Mouse (Mus musculus) neural tube, embryonic 11.5 days (tissue): ENCODE measurements around the gene Dazl. TPM values are rescaled to one million over a fixed set of nuclear protein-coding genes. Genes with fewer than 3 reads are reported as not detected.

Source experiments
- ATAC-seq: fragments of 200-750 bp; cut with Nextera tagmentation; 2 replicates; pipeline ENCODE4 v1.8.0; 2017; ENCODE audit warnings: moderate number of reproducible peaks, mild to moderate bottlenecking, moderate TSS enrichment, moderate library complexity; ENCODE audit not compliant: insufficient read depth, low FRiP score, low TSS enrichment
- DNase-seq: peaks from one replicate; pipeline ENCODE4 v3.0.0-alpha.2; 2015; ENCODE audit warnings: low spot score
- H3K27ac ChIP-seq: fragments of 300-500 bp; sonication (generic); 2 replicates; pipeline ENCODE4 v1.5.1; 2014; ENCODE audit warnings: low read depth, mild to moderate bottlenecking, low read length
- H3K27me3 ChIP-seq: fragments of 300-500 bp; sonication (generic); 2 replicates; pipeline ENCODE4 v1.6.1; 2014; ENCODE audit warnings: mild to moderate bottlenecking, low read length, mixed read lengths; ENCODE audit not compliant: control insufficient read depth, insufficient read depth
- H3K36me3 ChIP-seq: fragments of 300-500 bp; sonication (generic); 2 replicates; pipeline ENCODE4 v1.6.1; 2014; ENCODE audit warnings: mild to moderate bottlenecking, low read length, moderate library complexity, mixed read lengths; ENCODE audit not compliant: control insufficient read depth, insufficient read depth
- H3K4me1 ChIP-seq: fragments of 300-500 bp; sonication (generic); 2 replicates; pipeline ENCODE4 v1.6.1; 2014; ENCODE audit warnings: low read length, mixed read lengths; ENCODE audit not compliant: control insufficient read depth, insufficient read depth
- H3K4me2 ChIP-seq: fragments of 300-500 bp; sonication (generic); 2 replicates; pipeline ENCODE4 v1.6.1; 2014; ENCODE audit warnings: low read depth, mild to moderate bottlenecking, moderate library complexity
- H3K4me3 ChIP-seq: fragments of 300-500 bp; sonication (generic); 2 replicates; pipeline ENCODE4 v1.5.1; 2014; ENCODE audit warnings: low read depth, low read length
- H3K9ac ChIP-seq: fragments of 300-500 bp; sonication (generic); 2 replicates; pipeline ENCODE4 v1.6.1; 2014; ENCODE audit warnings: mild to moderate bottlenecking, low read length
- H3K9me3 ChIP-seq: fragments of 300-500 bp; sonication (generic); 2 replicates; pipeline ENCODE4 v1.6.1; 2016; ENCODE audit warnings: low read length; ENCODE audit not compliant: control insufficient read depth
- WGBS: fragments of 180-500 bp; shearing (Covaris S2); extraction: QIAGEN DNeasy Blood & Tissue Kit; methylation state at CpG from one replicate; pipeline ENCODE4 v1.1.7; 2014; 5-methylcytosine and 5-hydroxymethylcytosine counted together
- polyA plus RNA-seq: library from polyadenylated mRNA; unstranded; fragments of >200 nt; fragmentation: Nextera tagmentation; extraction: Ambion mirVana; gene quantifications from 2 replicates; pipeline ENCODE4 v1.2.1, GENCODE M21; 2014

Dazl gene
- 0.20 TPM in 1 of 2 replicates, not detected in the other for polyA plus RNA-seq

DNA sequence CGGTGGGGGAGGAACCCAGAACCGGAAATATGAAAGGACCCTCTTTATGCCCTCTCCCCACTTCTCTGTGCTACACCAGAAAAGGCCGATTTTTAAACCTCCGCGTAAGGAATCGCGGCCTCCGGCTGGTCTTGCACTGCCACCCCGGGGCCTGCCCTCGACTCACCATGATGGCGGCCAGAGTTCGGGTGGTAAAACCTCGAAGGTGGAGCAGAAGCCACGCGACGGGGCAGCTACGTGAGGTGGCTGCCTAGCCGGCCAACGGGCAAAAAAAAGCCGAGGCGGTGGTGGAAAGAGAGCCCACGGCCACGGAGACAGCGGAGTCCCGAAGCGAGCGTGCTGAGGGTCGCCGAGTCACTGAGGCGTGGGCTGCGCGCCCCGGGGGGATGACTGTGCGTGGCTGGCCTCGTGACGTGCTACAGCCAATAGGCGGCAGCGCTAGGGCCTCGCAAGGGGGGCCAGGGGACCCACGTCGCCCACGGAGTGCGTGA, at the start of gene Dazl:
Gene Dazl, minus strand, starts transcription at position 396 of the 491 bp plus-strand sequence.
- Histone ChIP-seq H3K4me1 (no peaks in the 10 kb centered on the region), H3K4me3 (peak within 1 kb of the TSS; percentile 31), H3K4me2 (peak within 1 kb of the TSS; percentile 39), H3K9ac (peak within 1 kb of the TSS; percentile 46), H3K36me3 (no peaks in the 10 kb centered on the region), H3K27me3 (no peaks in the 10 kb centered on the region), H3K9me3 (peaks cover 10% of the 10 kb centered on the region; the same call in 1 of the 2 replicates), H3K27ac (peak within 1 kb of the TSS; percentile 36; the same call in 1 of the 2 replicates)
- 94% methylated on average over 43 of the region's 43 CpGs for whole genome bisulfite sequencing
- ATAC-seq (peak; percentile 4; the same call in 1 of the 2 replicates), DNase-seq (no peak)

DNA sequence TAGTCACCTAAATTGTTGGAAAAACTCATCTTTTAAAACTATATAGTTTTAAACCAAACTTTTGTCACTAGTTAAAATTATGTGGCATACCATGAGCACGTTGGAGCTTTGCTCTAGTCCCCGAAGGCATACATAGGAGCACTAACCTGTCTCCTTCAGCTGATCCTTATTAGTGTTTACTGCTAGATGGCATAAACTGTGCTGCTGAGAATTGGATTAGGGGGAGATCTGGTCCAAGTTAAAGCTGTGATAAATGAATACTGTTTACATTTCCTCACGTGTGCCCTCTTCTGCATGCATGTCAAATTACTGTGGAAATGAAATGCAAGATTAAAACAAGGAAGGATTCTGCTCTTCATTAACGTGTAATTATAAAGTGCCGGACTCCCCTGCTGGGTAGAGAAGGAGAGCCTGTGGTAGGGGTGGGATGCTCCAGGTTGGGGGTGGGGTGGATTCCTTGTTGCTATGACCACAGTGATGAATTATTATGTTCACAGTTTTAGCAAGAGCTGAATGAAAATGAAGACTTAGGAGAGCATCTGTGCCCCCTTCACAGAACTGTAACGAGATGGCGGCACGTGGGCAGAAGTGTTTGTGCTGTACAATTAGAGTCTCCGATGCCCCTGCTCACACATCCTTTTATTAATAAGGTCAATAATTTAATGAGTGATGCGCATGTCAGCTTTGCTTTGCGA, 48.6 kb upstream of the Dazl start:
- no peak for ATAC-seq
- 84% methylated on average over 11 of the region's 11 CpGs for WGBS
- Histone ChIP-seq H3K9ac (no peak overlapping the region), H3K36me3 (no peaks in the 10 kb centered on the region), H3K4me2 (no peak overlapping the region), H3K4me1 (no peaks in the 10 kb centered on the region), H3K27me3 (no peaks in the 10 kb centered on the region), H3K9me3 (no peaks in the 10 kb centered on the region), H3K27ac (no peak overlapping the region), H3K4me3 (no peak overlapping the region)
- no peak for DNase-seq

DNA sequence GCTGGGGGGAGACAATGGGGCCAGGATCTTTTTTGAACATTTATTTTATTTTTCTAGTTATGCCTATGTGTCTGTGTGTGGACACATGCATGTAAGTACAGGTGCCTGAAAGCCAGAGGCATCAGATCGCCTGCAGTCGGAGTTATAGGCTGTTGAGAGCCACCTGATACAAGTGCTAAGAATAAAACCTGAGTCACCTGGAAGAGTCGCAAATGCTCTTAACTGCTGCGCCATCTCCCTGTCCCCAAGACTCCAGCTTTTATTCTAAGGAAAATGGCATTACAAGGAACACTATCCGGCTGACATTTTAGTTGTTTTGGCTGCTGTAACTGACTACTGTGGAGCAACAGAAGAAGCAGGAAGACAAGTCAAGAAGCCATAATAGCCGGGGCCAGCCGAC, 45.5 kb upstream of the Dazl start:
- Histone ChIP-seq H3K27me3 (no peaks in the 10 kb centered on the region), H3K4me1 (no peaks in the 10 kb centered on the region), H3K9me3 (no peaks in the 10 kb centered on the region), H3K36me3 (no peaks in the 10 kb centered on the region), H3K9ac (no peak overlapping the region), H3K4me2 (no peak overlapping the region), H3K27ac (no peak overlapping the region), H3K4me3 (no peak overlapping the region)
- WGBS: 92% methylated on average over 7 of the region's 7 CpGs
- ATAC-seq (no peak), DNase-seq (no peak)

DNA sequence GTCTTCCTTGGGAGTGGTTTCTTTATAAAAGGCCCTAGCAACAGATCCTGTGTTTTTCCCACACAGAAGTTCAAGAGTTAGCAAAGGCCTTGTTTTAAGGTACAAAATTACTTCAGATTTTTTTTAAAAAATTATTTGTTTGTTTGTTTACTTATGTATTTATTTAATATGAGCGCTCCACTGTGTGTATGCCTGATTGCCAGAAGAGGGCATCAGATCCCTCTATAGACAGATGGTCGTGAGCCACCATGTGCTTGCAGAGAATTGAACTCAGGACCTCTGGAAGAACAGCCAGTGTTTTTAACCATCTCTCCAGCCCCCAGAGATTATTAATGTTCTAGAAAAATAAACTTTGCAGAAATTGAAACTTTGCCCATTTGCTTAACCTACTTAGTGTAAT, 42.3 kb upstream of the Dazl start:
- Histone ChIP-seq H3K27ac (no peak overlapping the region), H3K4me1 (no peaks in the 10 kb centered on the region), H3K9me3 (no peaks in the 10 kb centered on the region), H3K9ac (no peak overlapping the region), H3K4me2 (no peak overlapping the region), H3K36me3 (no peaks in the 10 kb centered on the region), H3K4me3 (no peak overlapping the region), H3K27me3 (no peaks in the 10 kb centered on the region)
- ATAC-seq (no peak), DNase-seq (no peak)
- WGBS: 76% methylated on average over 2 of the region's 2 CpGs

DNA sequence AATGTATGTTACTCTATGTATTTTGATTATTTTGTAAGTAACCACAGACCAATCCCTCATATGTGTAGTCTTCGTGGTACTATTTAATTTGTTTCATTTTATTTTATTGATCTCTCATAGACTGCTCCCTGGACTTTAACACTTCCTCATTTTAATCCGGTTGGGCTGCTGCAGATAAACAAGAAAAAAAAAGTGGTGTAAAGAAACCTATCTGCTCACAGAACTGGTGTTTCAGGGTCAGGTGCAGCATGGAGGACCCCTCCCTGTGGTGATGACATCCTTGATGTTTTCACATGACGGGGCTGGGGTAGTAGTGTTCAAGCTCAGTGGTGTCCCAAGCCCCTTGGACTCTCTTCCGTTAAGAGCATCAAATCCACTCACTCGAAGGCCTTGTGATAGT, 41.3 kb upstream of the Dazl start:
- Histone ChIP-seq H3K9me3 (no peaks in the 10 kb centered on the region), H3K4me1 (no peaks in the 10 kb centered on the region), H3K4me2 (no peak overlapping the region), H3K36me3 (no peaks in the 10 kb centered on the region), H3K9ac (no peak overlapping the region), H3K27me3 (no peaks in the 10 kb centered on the region), H3K27ac (no peak overlapping the region), H3K4me3 (no peak overlapping the region)
- WGBS: 87% methylated on average over 5 of the region's 5 CpGs
- ATAC-seq: no peak
- no peak for DNase-seq

DNA sequence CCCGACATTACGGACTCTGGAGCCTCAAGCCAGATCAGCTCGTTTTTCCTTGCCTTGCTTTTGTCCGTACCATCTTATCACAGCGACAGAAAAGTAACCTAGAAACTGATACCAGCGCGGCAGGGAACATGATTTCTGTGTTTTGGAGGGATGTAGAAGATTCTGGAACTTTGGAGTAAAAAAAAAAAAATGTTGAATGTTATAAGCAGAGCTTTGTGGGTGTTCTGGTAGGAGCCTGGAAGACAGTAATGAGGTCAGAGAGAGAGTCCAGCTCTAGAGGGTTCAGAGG, 38.5 kb upstream of the Dazl start:
- Histone ChIP-seq H3K4me3 (no peak overlapping the region), H3K27me3 (no peaks in the 10 kb centered on the region), H3K36me3 (no peaks in the 10 kb centered on the region), H3K27ac (no peak overlapping the region), H3K9me3 (no peaks in the 10 kb centered on the region), H3K9ac (no peak overlapping the region), H3K4me2 (no peak overlapping the region), H3K4me1 (no peaks in the 10 kb centered on the region)
- ATAC-seq (no peak), DNase-seq (no peak)
- 91% methylated on average over 7 of the region's 7 CpGs for WGBS

DNA sequence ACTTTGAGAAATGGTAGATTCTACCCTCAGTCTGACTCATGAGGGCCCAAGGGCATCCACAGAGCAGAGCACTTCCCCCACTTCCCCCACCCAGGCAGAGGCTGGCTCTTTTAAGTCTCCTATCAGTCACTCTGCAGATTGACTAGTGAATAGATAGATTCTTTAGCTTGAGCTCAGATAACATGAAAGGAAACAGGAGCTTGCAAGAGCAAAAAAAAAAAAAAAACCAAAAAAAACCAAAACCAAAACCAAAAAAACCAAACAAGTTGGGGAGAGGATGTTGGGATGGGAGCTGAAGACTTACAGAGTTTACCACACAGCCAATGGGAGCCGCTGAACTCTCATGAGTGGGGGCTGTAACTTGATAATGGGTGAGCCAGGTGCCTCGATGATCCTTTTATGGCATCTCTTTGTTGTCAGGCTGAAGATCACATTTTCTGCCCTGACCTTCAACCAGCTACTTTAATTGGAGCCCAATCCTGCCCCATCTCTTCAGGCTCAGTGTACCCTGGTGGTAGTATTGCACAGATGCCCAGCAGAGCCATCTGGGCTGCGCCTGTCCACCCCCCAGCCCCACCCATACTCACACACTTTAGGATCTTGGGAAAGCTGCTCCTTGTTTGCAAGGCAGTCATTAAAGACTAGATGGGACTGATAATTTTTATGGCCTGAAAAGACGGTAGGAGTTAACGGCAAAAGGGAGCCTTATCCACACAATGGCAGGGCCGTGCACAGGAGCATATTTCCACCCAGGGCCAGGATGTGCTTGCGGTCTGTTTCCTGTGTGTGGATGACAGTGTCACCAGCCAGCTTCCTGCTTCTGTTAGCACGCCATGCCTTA, 38.0 kb upstream of the Dazl start:
- Histone ChIP-seq H3K4me3 (no peak overlapping the region), H3K27me3 (no peaks in the 10 kb centered on the region), H3K36me3 (no peaks in the 10 kb centered on the region), H3K4me2 (no peak overlapping the region), H3K9ac (no peak overlapping the region), H3K4me1 (no peaks in the 10 kb centered on the region), H3K27ac (no peak overlapping the region), H3K9me3 (no peaks in the 10 kb centered on the region)
- ATAC-seq (no peak), DNase-seq (no peak)
- WGBS: 70% methylated on average over 8 of the region's 8 CpGs

DNA sequence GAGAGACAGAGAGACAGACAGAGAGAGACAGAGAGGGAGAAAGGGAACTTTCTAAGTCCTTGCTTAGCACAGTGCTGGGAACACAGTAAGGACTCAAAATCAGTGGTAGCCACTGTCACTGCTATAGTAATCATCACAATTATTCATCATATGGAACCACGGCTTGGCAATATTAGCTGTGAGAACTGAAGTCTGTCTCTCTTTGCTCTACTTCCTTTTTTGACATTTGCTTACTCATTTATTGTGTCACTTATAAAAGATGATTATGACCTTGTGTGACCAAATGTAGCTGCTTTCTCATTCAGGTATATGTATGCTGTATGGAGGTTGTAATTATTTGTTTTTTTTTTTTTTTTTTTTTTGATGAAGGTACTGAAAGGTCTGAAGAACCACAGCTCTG, 36.8 kb upstream of the Dazl start:
- H3K27ac ChIP-seq: no peak overlapping the region
- H3K9me3 ChIP-seq: no peaks in the 10 kb centered on the region
- no peaks in the 10 kb centered on the region for H3K4me1 ChIP-seq
- DNase-seq (no peak), ATAC-seq (no peak)
- 89% methylated on average over 1 of the region's 1 CpGs for WGBS
- H3K4me2 ChIP-seq: no peak overlapping the region
- H3K9ac ChIP-seq: no peak overlapping the region
- no peaks in the 10 kb centered on the region for H3K27me3 ChIP-seq
- H3K36me3 ChIP-seq: no peaks in the 10 kb centered on the region
- H3K4me3 ChIP-seq: no peak overlapping the region

DNA sequence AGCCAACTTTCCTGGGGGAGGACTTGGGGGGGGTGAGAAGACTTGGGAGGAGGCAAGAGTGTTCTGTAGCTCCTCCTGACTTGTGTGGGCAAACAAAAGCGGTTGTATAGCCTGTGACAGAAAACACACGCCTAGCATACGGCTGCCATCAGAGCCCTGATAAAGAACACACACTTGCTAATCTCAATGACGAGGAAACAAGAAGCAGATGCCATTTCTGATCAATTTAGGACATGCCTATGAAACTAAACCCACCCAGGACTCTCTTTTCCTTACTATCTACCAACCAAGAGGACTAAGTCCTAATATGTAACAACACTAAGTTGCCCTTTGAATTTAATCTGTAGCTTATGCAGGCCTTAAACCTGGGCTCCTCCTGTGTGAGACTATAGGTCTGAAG, 31.2 kb upstream of the Dazl start:
- no peak overlapping the region for H3K4me3 ChIP-seq
- H3K4me2 ChIP-seq: no peak overlapping the region
- no peaks in the 10 kb centered on the region for H3K4me1 ChIP-seq
- no peak overlapping the region for H3K27ac ChIP-seq
- H3K27me3 ChIP-seq: no peaks in the 10 kb centered on the region
- ATAC-seq (no peak), DNase-seq (no peak)
- 90% methylated on average over 4 of the region's 4 CpGs for WGBS
- H3K9ac ChIP-seq: no peak overlapping the region
- H3K9me3 ChIP-seq: no peaks in the 10 kb centered on the region
- no peaks in the 10 kb centered on the region for H3K36me3 ChIP-seq
